Mouse (Mus musculus) kidney, adult 11 months (tissue): ENCODE measurements around the gene Cyp2d22.

Experiments
- DNase-seq: peaks from one replicate; pipeline ENCODE4 v3.0.0; 2022

Cyp2d22 gene

GRCm38 (mm10) chr15:82375855-82376254 lies 4.2 kb downstream of the Cyp2d22 start:
- DNase-seq = peak; percentile 2

DNA sequence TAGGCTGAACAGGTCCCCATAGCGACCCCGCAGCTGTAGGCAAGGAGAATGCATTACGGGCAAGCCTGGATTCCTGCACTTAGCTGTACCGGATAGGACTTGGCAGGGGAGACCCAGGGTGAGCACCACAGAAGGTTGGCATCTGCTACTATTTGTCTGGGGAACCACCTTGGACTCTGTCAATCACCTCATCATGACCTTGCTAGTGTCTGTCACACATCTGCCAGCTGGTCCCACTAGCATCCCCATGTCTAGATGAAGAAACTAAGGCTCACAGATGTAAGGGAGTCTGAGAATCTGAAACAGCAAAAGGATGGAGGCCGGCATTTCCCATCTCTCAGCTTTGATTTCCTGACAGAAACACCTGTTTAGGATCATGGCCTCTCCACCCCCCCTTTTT lies 5.6 kb downstream of the Cyp2d22 start:
- DNase-seq = peak; percentile 3

DNA sequence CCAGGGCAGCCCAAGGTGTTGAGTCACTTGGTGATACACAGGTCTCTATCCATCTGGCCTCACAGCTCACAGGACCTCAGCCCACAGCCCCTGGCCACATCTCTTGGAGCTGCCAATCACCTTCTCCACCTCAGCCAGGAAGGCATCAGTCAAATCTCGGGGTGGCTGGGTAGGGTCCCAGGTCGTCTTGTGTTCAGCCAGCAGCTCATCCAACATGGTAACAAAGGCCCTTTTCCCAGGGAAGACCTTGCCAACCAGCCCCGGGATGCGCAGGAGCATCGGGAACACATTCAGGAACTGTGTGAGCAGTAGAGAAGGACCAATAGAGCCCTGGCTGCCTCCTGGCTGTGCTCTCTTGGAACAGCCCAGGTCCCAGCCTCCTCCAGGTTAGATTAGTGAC lies 7.1 kb downstream of the Cyp2d22 start:
- no peak for DNase-seq

DNA sequence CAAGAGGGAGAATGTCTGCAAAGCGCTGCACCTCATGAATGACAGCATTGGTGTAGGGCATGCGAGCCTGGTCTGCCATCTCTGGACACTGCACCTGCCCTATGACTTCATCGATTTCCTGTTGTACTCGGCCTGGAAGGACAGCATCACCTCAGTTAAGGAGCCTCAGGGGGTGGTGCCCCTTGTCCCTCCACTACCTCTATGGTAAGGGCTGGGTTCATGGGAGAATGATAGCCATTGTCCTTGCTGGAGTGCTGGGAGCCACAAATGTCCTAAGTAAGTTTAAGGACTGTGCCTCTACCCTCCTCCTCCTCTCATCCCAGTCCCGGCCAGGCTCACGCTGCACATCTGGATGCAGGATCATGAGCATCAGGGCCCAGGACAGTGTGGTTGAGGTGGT lies 7.6 kb downstream of the Cyp2d22 start:
- no peak for DNase-seq

DNA sequence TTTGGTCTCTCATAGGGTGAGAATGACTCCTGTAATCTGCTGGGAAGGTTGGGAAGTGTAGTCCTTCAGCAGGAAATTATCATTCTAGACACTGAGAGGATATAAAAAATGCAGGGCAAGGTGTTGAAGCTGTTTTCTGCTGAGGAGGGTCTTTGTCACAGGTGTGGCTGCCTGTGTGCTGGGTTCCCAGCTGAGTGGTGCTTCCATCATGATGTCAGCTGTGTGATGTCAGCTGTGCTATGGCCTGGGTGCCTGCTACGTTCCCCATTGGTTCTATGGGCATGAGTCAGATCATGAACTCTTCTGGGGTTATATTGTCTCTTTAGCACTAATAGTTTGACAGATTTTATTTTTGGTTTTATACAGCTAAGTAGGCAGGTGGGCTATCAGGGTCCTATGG lies 11.2 kb downstream of the Cyp2d22 start:
- no peak for DNase-seq

DNA sequence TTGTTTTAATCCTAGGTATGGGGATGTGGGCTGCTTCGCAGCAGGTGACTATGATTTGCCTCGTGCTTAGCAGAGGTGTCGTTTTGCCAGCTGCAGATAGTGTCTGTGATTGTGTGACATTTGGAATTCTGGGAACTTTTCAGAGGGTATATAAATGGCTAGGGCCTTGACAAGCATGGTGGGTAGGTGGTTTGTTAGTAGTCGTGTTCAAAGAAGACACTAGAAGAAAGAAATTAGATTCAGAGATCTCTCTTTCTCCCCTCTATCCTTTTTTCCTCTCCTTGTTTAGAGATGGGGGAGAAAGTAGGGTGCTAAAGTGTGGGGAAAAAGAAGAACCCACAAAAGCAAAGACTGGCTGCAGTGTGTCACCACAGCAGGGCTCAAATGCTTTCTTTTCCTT lies 11.9 kb downstream of the Cyp2d22 start:
- peak; percentile 0 for DNase-seq

- peak; percentile 1 for DNase-seq
Observed at GRCm38 (mm10) chr15:82364561-82364960, 15.5 kb downstream of the Cyp2d22 start.

DNA sequence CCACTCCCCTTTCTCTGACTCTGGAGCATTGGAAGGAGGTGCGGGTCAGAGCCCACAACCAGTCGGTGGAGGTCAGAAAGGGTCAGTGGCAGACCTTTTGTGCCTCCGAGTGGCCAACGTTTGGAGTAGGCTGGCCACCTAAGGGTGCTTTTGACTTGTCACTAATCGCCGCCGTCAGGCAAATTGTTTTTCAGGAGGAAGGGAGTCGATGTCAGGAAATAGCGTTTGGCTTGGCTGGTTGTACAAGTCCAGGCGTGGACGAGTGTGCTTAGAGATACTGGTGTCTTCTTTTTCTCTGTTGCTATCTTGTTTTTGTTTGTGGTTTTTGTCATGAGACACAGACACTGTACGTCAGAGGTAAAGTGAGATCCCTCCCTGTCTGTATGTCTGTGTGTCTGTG lies 16.3 kb downstream of the Cyp2d22 start:
- peak; percentile 1 for DNase-seq

- DNase-seq = peak; percentile 25
Observed at GRCm38 (mm10) chr15:82362234-82362633, 17.8 kb downstream of the Cyp2d22 start.

DNA sequence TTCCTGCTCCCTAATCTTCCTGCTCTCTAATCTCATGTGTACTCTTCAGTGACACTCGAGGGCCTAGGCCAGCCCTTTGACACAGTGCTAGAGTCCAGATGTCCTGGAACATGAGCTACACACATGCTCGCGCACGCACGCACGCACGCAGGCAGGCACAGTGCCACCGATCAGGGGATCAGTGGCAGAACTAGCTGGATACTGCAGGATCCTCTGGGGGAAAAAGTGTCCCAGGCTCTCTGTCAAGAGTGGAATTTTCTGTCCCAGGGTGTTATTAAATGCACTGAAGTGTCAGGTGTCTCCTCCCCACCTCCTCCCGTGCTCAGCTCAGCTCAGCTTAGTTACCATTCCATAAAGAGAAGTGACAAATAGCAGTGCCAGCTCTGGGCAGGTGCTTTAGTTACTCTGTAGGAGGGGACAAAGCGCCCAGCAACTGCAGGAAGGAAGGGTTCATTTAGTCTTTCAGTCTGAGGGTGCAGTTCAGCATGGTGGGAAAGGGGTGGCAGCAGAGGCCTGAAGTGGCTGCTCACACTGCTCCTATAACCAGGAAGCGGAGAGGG lies 18.5 kb downstream of the Cyp2d22 start:
- DNase-seq = peak; percentile 56

DNA sequence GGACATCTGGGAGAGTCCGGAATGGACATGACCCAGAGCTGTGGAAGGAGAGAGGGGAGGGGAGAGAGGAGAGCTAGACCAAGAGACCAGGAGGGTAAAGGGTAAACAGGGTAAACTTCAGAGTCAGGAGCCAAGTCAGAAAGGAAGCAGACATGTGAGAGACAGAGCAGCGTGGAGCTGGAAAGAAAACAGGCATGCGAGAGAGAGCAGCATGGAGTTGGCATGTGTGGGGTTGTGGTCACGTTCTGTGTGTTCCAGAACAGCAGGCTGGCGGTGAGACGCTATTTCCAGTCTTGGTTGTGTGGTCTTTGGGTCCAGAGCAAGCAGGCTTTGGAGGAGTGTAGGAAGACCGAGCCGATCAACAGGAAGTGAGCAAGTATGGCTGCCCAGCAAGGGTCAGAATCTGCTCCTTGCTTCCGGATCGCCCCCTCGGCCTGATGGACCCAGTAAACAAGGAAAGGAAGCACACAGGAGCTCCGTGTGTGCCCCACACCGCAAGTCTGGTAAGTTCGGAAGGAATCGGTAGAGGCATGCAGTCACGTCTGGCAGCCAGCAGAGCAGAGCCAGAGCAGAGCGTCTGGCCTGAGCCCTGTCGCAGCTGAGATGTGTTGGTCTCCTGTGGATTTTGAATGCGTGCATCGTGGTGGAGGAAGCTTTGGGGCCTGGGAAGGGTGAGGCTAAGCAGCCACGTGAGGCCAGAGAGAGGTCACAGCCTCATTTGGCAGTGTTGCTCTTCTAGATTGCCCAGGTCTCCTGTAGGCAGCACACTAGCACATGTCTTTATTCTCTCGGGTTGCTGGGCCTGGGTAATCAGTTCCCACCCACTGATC lies 21.4 kb downstream of the Cyp2d22 start:
- peak; percentile 64 for DNase-seq

GRCm38 (mm10) chr15:82354126-82354945 lies 25.7 kb downstream of the Cyp2d22 start, which contains the start of gene Ndufa6:
Gene Ndufa6 (minus strand): TSS chr15:82354322.
- DNase-seq = peak; percentile 97

DNA sequence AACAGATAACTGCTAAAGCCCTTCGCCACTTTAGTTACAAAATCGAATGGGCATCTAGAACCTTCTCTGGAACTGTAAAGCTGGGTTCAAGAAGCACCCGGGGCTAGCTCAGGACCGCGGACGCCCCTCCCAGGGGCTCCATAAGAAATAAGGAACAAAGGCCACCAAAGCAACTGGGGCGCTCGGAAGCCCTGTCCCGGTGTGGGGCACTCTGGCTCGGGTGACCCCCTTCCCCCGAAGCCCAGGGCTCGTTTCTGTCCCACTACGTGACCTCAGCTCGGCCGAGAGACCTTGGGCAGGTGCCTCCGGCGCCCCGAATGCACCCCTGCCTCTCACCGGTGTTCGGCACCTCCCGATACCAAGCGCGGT lies 26.3 kb downstream of the Cyp2d22 start:
- no peak for DNase-seq

DNA sequence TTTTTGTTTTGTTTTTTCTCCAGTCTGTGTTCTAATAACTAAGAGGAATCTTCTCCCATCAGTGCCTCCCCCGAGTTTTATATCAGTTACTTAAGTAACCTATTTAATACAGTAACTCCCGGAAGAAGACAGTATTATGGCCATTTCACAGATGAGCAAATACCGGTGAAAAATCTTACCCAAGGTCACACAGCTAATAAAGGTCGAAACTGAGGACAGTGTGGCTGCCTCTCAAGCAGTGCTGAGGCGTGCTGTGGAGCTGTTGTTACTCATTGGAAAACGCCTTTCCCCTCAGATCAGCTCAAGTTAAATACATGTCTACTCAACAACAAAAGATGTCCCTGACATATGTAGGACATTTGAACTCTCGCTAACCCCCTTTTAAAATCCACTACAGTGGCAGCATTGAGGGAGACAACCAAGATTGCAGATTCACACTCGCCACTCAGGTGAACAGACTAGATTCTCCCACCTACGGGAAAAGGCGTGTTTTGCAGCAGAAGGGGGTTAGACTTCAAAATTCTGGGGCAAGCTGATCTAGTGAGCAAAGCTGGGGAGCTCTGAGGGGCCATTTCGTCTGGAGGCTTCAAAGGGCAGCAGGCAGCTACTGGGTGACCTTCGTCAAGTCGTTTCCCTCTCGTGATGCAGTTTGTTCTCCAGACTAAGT lies 26.8 kb downstream of the Cyp2d22 start:
- DNase-seq = peak; percentile 36

DNA sequence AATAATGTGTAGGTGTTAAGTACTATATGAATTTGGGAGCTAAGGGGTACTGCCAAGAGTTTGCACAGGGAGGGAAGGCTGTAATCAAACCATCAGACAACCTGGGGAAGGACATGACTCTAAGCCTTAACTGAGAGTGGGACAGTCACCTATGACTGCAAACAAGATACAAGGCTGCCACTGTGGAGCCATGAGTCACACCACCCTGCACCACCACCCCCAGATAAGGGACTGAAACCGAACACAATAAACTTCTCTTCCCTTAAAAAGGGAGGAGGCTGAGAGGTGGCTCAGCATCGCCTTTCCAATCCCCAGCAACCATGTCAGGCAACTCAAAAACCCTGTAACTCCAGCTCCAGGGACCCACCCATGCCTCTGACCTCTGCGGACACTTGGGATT lies 28.6 kb downstream of the Cyp2d22 start:
- no peak for DNase-seq

DNA sequence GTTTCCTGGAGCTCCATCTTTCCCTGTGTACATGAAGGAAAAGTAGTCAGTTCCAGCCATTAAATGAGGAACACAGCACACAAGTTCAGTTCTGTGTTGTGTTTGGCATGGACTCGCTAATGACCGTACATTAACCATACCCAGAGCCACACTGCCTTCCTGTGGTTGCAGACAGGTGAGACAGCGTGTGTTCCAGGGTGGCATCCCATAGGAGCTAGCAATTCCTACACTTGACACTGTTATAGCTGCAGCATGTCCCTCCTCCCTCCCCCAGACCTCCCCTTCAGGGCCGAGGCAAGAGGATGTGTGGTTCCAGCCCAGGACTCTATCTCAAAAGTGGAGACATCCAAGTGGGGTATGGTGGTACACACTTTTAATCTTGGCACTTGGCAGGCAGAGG lies 29.7 kb downstream of the Cyp2d22 start:
- DNase-seq = no peak

GRCm38 (mm10) chr15:82348999-82349341 lies 31.1 kb downstream of the Cyp2d22 start:
- DNase-seq = no peak

GRCm38 (mm10) chr15:82348258-82348998 lies 31.6 kb downstream of the Cyp2d22 start:
- no peak for DNase-seq

GRCm38 (mm10) chr15:82347852-82348251 lies 32.2 kb downstream of the Cyp2d22 start:
- DNase-seq = no peak

DNA sequence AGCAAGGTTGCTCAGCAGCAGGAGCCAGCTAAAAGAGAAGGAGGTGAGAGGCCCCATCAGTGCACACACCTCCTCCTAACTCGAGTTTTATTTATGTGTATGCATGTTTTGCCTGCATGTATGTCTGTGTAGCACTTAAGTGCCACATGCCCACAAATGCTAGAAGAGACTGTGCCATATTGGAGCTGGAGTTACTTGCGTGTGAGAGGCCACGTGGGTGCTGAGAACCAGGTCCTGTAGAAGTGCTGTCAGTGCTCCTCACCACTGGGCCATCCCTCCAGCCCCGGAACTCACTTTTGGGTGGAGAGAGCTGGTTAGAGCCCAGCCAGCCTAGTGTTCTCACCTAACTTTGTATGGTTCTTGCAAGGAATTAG lies 32.8 kb downstream of the Cyp2d22 start:
- no peak for DNase-seq

DNA sequence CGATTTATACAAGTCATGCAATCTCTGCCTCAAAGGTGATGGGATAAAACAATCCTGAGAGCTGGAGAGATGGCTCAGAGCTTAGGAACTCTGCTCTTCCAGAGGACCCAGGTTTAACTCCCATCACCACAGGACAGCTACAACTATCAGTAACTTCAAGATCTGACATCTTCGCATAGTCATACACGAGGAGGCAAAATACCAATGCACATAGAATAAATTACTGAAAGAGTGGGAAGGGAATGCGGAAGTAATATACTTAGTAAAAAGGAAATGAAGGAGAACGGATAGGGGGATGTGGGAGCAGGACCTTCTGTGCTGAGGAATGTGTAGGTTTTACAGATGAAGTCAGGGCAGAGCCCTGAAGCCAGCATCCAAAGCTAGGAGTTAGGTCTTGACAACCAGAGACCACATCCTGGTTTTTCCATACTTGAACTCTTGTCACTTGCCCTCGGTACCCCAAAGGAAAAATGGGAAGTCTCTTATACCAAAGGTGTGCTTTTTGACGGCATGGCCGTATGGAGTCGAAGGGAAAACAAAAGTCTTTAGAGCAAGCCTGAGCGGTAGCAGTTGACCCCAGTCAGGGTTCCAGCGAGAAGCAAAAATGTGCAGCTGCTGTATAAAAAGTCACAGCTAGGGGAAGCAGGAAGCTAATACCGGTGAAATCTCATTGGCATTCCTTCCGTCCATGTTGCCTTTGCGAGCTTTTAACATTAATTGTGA lies 33.3 kb downstream of the Cyp2d22 start:
- no peak for DNase-seq
